Mouse (Mus musculus) NIH3T3 (cell line): ENCODE measurements around the gene Zan.
A peak's percentile ranks its signal among the peaks of the same experiment; 100 is the strongest.

Experiments used
- DNase-seq: peaks from one replicate; pipeline ENCODE4 v3.0.0-alpha.2; 2012; ENCODE audit warnings: low read depth

Zan gene

GRCm38 (mm10) chr5:137419105-137419504, 57.8 kb downstream of the Zan start:
- DNase-seq: no peak

- DNase-seq: no peak
Measured at GRCm38 (mm10) chr5:137414253-137414652, 62.6 kb downstream of the Zan start.

GRCm38 (mm10) chr5:137411235-137411634, 65.6 kb downstream of the Zan start:
- DNase-seq: no peak

- no peak for DNase-seq
Measured at GRCm38 (mm10) chr5:137410549-137410948, 66.3 kb downstream of the Zan start.

GRCm38 (mm10) chr5:137410066-137410465, 66.8 kb downstream of the Zan start:
- DNase-seq: no peak

- DNase-seq: no peak
Measured at GRCm38 (mm10) chr5:137409451-137409850, 67.4 kb downstream of the Zan start.

GRCm38 (mm10) chr5:137404081-137404480, 72.8 kb downstream of the Zan start:
- DNase-seq: no peak

- peak; percentile 39 for DNase-seq
Measured at GRCm38 (mm10) chr5:137394456-137394855, 82.4 kb downstream of the Zan start.

- no peak for DNase-seq
Measured at GRCm38 (mm10) chr5:137391641-137392040, 85.2 kb downstream of the Zan start.

- DNase-seq: no peak
Measured at GRCm38 (mm10) chr5:137386712-137387111, 90.2 kb downstream of the Zan start.

GRCm38 (mm10) chr5:137383441-137383840, 93.4 kb downstream of the Zan start:
- no peak for DNase-seq

GRCm38 (mm10) chr5:137381152-137381551, 95.7 kb downstream of the Zan start:
- DNase-seq: peak; percentile 79

GRCm38 (mm10) chr5:137377603-137378002, 99.3 kb downstream of the Zan start:
- DNase-seq: no peak

GRCm38 (mm10) chr5:137377176-137377575, 99.7 kb downstream of the Zan start:
- no peak for DNase-seq

- no peak for DNase-seq
Measured at GRCm38 (mm10) chr5:137376722-137377121, 100.1 kb downstream of the Zan start.

GRCm38 (mm10) chr5:137376198-137376597, 100.7 kb downstream of the Zan start:
- DNase-seq: peak; percentile 61

- DNase-seq: peak; percentile 68
Measured at GRCm38 (mm10) chr5:137375627-137376026, 101.2 kb downstream of the Zan start.

- no peak for DNase-seq
Measured at GRCm38 (mm10) chr5:137374521-137375080, 102.3 kb downstream of the Zan start.

GRCm38 (mm10) chr5:137373371-137373950, 103.4 kb downstream of the Zan start:
- no peak for DNase-seq

- no peak for DNase-seq
Measured at GRCm38 (mm10) chr5:137369665-137370064, 107.2 kb downstream of the Zan start.

GRCm38 (mm10) chr5:137358382-137358781, 118.5 kb downstream of the Zan start:
- no peak for DNase-seq

- no peak for DNase-seq
Measured at GRCm38 (mm10) chr5:137354091-137354490, 122.8 kb downstream of the Zan start.

GRCm38 (mm10) chr5:137352011-137352975, 124.6 kb downstream of the Zan start:
- DNase-seq: peak; percentile 52
